Mouse (Mus musculus) thymus, adult 18-20 months (tissue): ENCODE results near the gene Satl1.
"Not testable (repeated sequence)": the region's sequence is repeated elsewhere in the genome, so short reads cannot be mapped to it uniquely, and the experiment has no call there.

Experiments
- DNase-seq, 2 experiments: peaks; one replicate each; pipeline ENCODE4 v3.0.0; 2022; ENCODE audit warnings: mixed read lengths in 2 of 2

Satl1 gene

DNA sequence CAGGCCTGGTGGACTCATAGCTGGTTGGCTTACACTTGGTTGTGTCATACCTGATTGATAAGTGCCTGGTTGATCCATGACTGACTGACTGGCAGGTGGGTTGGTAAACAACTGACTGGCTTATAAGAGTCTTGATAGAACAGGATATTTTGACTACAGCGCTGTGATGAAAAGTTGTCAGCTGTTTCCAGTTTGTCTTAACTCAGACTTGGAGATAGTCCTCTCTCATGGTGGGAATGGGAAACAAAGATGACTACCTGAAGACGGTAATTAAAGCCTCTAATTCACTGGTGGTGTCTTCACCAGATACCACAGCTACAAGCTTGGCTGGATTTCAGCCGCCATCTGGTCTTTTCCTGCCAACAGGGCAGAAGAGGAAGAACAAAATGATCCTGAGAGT is at the start of gene Satl1:
Gene Satl1, minus strand, starts transcription at position 101 of the 400 bp plus-strand sequence.
- no peak for DNase-seq

DNA sequence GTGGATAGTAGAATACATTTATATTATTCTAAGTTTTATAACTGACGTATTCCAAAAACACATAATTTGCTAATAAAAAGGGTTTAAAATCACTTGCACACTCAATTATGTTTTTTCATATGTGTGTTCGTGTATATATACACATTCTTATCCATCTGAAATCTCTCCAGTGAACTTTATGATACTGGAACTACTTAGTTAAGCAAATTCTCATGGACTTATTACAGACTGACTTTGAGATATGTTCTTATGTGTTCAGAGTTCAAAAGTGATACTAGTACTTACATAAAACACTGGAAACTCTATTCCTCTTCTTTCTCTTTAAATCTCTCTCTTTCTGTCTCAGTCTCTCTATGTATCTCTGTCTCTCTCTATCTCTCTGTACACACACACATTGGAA is 31.5 kb upstream of the Satl1 start:
- no peak for DNase-seq

DNA sequence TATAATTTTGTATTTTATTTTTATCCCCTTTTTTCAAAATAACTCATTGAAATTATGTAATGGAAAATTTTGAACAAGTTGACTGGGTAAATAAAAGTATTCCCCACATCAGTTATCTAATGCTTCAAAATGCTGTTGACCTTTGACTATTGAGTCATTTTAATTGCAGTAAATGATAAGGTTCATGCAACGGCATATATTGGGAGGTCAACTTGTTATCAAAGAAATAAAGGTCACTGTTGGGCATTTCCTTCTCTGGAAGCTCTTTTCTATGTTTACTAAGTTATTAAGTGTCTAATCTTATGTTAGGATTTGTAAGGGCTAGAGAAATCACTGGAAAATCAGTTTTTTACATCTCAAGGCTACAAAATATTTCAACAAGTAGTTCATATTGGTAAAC is 31.0 kb upstream of the Satl1 start:
- no peak for DNase-seq

DNA sequence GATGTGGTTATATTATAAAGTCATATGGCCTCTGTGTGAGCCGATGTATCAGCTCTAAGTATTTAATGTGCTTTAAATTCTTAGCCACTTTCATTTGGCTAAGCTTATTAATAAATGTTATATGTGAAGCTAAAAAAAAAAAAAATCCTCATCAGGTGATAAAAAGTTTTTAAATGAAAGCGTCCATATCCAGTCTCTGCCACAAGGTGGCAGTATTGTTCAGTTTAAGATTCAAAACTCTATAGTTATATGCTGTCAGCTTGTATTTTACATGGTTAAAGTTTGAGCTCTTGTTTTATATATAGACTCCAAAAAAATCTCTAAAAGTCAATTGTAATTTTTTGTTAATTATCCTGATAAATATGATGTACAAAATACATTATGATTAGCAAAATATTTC is 16.4 kb upstream of the Satl1 start:
- not testable (repeated sequence) for DNase-seq

DNA sequence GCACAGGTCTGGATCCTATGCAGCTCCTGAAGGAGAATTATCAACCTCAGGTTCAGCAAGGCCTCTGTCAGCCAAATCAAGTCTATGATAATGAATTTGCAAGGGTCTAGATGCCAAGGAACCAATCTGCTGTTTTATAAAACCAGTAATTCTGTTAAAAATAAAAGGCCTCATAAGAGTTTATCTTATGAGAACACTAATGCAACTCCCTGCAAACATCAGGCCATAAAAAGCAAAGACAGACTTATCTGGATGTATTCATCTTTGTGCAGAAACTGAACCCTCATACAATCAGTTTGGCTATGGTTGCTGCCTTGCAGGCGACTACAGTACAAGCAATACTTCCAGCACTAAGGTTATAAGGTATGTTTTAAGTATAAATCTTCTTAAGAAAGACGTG is 5.7 kb upstream of the Satl1 start:
- DNase-seq, result no peak

DNA sequence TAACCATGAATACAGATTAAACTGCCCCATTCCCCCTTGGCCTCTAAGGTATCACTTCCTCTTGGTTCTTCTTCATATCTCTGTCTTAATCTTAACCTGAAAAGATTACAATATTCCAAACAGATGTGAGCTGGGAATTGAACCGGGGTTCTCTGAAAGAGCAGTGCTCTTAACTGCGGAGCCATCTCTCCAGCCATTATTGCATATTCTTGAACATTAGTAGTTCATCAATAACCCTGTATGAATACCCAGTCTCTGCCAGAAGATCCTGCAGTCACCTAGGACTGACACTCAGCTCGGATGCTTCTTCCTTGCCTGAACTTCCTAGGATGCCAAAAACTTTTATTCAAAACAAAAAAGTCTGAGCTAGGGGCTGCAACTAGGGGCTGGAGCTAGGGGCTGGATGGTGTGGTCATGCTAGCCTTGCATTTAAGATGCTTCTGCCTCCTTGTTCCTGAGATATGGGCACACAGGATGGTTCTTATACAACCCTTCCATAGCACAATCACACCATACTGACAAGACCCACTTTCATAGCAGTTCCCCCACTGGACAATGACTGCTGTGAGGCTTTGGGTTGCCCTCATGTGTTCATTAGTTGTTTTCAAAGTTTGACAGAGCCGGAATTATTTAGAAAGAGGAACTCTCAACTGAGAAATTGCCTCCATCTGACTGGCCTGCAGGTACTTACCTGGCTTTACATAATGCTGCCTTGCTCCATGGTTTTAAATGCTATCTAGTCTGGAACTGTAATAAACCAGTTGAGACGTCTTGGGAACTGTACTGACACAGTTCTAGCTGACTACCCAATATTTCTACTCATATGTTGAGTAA is 35.8 kb downstream of the Satl1 start:
- DNase-seq, result peak; percentile 9 to 40

DNA sequence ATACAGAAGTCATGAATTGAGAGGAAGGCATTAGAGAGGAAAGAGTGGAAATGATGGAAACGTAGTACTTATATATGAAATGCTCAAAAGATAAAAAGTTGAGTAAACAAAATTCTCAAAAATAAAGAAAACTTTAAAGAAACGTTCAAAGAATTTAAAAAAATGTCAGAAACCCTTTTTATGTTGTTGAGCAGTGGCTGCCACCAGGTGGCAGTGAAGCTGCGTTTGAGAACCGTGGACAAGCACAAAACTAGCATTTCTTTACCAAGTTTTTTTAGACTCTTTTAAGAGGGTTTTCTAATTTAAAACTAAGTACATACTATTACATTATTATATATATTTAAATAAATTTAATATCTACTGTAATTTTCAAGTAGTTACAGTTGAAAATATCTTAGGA is 38.2 kb downstream of the Satl1 start:
- DNase-seq, result no peak

DNA sequence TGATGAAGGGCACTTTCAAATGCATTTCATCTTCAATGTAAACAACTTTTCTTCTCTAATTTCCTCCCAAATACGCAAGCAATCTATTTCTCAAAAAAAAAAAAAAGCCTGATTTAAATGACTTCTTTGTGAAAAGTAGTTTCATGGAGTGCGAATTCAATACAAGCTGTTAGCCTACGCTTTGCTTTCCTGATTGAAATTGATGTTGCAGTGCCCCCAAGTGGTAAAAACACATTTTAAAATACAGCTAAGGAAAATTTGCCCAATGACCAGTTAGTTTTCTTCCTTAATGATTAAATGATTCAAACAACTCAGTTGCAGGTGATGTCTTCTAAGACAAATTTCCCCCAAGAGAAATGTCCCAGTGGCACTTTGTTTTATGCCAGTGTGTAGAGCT is 58.2 kb downstream of the Satl1 start:
- DNase-seq, result no peak

DNA sequence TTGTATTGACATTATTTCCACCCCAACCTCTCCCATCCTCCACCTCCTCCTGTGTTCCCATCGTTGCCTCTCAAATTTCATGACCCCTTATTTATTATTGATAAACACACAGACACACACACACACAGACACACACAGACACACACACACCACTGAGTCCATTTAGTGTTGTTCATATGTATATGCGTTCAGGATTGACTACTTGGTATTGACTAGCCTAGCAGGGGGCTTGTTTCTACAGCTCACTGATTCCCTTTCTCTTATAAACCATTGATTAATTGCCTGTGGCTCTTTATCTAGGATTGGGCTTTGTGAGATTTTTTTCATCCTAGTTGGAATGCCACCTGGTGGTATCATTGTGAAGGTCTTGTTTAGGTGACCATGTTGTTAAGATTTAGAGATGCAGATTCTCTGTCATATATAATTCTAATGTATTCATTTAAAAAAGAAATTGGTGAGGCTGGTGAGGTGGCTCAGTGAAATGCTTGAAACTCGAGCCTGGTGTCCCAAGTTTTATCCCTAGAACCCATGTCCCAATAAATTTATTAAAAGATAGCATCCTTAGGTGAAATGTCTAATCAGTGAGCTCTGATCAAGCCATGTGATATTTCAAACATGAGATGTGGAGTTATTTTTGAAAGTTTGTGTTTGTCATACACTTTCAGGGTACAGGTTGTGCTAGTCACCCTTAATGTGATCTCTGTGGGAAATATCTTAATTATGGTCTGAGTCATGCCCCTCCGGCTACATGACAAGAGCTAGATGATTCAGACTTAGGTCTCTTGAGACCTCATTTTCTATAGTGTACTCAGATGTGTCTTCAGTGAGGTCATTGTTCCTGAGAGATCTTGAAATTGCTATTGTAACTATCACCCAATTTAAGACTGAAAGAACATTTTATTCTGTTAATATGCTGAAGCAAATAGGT is 58.8 kb downstream of the Satl1 start:
- no peak for DNase-seq

DNA sequence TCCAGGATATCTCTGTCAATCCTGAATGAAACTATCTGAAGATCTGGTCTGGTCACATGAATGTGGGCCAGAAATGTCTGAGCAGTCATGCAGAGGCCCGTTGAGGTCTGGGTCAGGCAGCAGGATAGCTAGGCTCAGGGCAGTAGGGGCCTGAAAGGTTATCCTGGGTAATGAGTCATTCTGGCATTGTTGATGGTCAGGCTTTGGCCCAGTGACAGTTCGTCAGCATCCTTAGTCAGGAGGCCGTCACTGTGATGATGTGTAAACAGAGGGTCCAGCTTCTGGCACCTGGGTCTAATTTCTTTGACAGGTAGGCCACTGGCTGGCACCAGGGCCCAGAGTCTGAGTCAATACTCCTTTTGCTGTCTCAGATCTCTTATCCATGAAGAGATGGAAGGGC is 67.1 kb downstream of the Satl1 start:
- no peak for DNase-seq
